Comparison of ENCODE assay signal across 13 mouse cellular contexts in the genomic region with DNA sequence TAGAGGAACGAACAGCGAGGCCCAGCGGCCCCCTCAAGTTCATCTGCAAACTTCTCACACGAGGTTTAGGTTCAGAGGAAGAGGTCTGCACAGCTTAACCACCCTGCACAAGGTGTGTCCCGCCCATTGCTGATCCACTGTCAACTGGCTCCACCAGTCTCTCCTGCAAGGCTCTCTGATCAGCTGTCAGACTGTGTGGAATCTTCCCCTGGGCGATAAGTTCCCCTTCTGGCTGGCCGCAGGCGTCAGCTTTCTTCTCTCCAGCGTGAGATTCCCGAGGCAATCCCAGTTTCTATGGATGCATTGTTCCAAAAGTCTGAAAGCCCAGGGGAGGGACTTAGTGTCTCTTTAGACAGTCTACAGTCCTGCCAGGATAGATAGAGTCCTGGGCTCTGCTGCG. TPM values are rescaled to one million over a fixed set of nuclear protein-coding genes. Genes with fewer than 3 reads are reported as not detected.
DNase-seq lines count a peak whose midpoint lies in the region; ATAC-seq and TF ChIP-seq lines count a peak whose summit lies in the region.
"Had no signal": no experiment of that assay in that cellular context is flagged by ENCODE, and none has a peak within 500 bp of the region (broad histone marks: within the 10 kb centered on the region; RNA-seq: fewer than 3 reads in every experiment).

No protein-coding gene starts in this region.

- 0 out of 2 replicates have a peak overlapping the region, but pooled peaks have one; percentile 29 for H3K9ac ChIP-seq in heart, embryonic 12.5 days
- H3K9ac ChIP-seq in neural tube, embryonic 11.5 days (ENCODE audit: low read length), result no peak overlapping the region
- H3K9ac ChIP-seq in neural tube, embryonic 15.5 days (replicated peaks), result no peak overlapping the region
- no peak overlapping the region for H3K9ac ChIP-seq in embryonic facial prominence, embryonic 14.5 days (ENCODE audit: low read depth, low read length)
- no peak overlapping the region for H3K9ac ChIP-seq in stomach, postnatal 0 days (ENCODE audit: low read length)
- H3K9ac ChIP-seq in forebrain, postnatal 0 days, result no peak overlapping the region
- H3K9ac ChIP-seq: embryonic facial prominence, embryonic 12.5 days; forebrain, embryonic 12.5 days had no signal

- no peak overlapping the region for H3K4me3 ChIP-seq in heart, embryonic 12.5 days
- no peak overlapping the region for H3K4me3 ChIP-seq in neural tube, embryonic 11.5 days (ENCODE audit: low read depth, low read length)
- H3K4me3 ChIP-seq in neural tube, embryonic 15.5 days (replicated peaks), result no peak overlapping the region
- H3K4me3 ChIP-seq in embryonic facial prominence, embryonic 14.5 days (ENCODE audit: low read depth, low read length), result no peak overlapping the region
- no peak overlapping the region for H3K4me3 ChIP-seq in stomach, postnatal 0 days (ENCODE audit: low read depth, low read length)
- no peak overlapping the region for H3K4me3 ChIP-seq in forebrain, postnatal 0 days (ENCODE audit: low read depth, low read length)
- H3K4me3 ChIP-seq: embryonic facial prominence, embryonic 12.5 days; forebrain, embryonic 12.5 days had no signal

- 0 out of 2 replicates have a peak, but pooled peaks have one; percentile 4 for TF ChIP-seq CTCF in stomach, postnatal 0 days (IDR thresholded peaks at IDR 0.05; ENCODE audit: low read depth)
- TF ChIP-seq CTCF in forebrain, postnatal 0 days (IDR thresholded peaks at IDR 0.05; ENCODE audit: low read depth), result no peak

- peaks cover 59% of the 10 kb centered on the region for H3K4me1 ChIP-seq in heart, embryonic 12.5 days (replicated peaks)
- no peaks in the 10 kb centered on the region for H3K4me1 ChIP-seq in neural tube, embryonic 11.5 days (ENCODE audit: control insufficient read depth, insufficient read depth, low read length)
- no peaks in the 10 kb centered on the region for H3K4me1 ChIP-seq in neural tube, embryonic 15.5 days
- no peaks in the 10 kb centered on the region for H3K4me1 ChIP-seq in embryonic facial prominence, embryonic 14.5 days (ENCODE audit: control insufficient read depth, insufficient read depth, low read length)
- no peaks in the 10 kb centered on the region for H3K4me1 ChIP-seq in stomach, postnatal 0 days (replicated peaks; ENCODE audit: control insufficient read depth, insufficient read depth)
- no peaks in the 10 kb centered on the region for H3K4me1 ChIP-seq in forebrain, postnatal 0 days (ENCODE audit: insufficient read depth)

- peak overlapping the region; percentile 15; the same call in 1 of the 2 replicates for H3K4me2 ChIP-seq in heart, embryonic 12.5 days
- no peak overlapping the region for H3K4me2 ChIP-seq in neural tube, embryonic 11.5 days (ENCODE audit: low read depth)
- no peak overlapping the region for H3K4me2 ChIP-seq in neural tube, embryonic 15.5 days
- H3K4me2 ChIP-seq in embryonic facial prominence, embryonic 14.5 days (ENCODE audit: low read depth, low read length), result no peak overlapping the region
- H3K4me2 ChIP-seq in stomach, postnatal 0 days (replicated peaks; ENCODE audit: low read depth), result no peak overlapping the region
- no peak overlapping the region for H3K4me2 ChIP-seq in forebrain, postnatal 0 days (ENCODE audit: low read depth)
- H3K4me2 ChIP-seq: embryonic facial prominence, embryonic 12.5 days; forebrain, embryonic 12.5 days had no signal

- ATAC-seq in heart, embryonic 12.5 days (ENCODE audit: insufficient number of reproducible peaks, low FRiP score), result no peak
- no peak for ATAC-seq in neural tube, embryonic 11.5 days (ENCODE audit: insufficient read depth, low FRiP score, low TSS enrichment)
- ATAC-seq in neural tube, embryonic 15.5 days (ENCODE audit: low FRiP score), result no peak
- no peak for ATAC-seq in embryonic facial prominence, embryonic 14.5 days (ENCODE audit: low read depth)
- no peak for ATAC-seq in stomach, postnatal 0 days (ENCODE audit: low FRiP score, low TSS enrichment)
- no peak for ATAC-seq in forebrain, postnatal 0 days

- no peaks in the 10 kb centered on the region for H3K36me3 ChIP-seq in heart, embryonic 12.5 days
- H3K36me3 ChIP-seq in neural tube, embryonic 11.5 days (ENCODE audit: control insufficient read depth, insufficient read depth, low read length), result no peaks in the 10 kb centered on the region
- H3K36me3 ChIP-seq in neural tube, embryonic 15.5 days, result no peaks in the 10 kb centered on the region
- H3K36me3 ChIP-seq in embryonic facial prominence, embryonic 14.5 days (ENCODE audit: control insufficient read depth, insufficient read depth, low read length), result no peaks in the 10 kb centered on the region
- H3K36me3 ChIP-seq in stomach, postnatal 0 days (ENCODE audit: control insufficient read depth, insufficient read depth, low read length), result no peaks in the 10 kb centered on the region
- no peaks in the 10 kb centered on the region for H3K36me3 ChIP-seq in forebrain, postnatal 0 days (ENCODE audit: insufficient read depth)
- H3K36me3 ChIP-seq: embryonic facial prominence, embryonic 12.5 days; forebrain, embryonic 12.5 days had no signal

- H3K9me3 ChIP-seq in heart, embryonic 12.5 days (replicated peaks), result no peaks in the 10 kb centered on the region
- H3K9me3 ChIP-seq in neural tube, embryonic 11.5 days (ENCODE audit: control insufficient read depth, low read length), result no peaks in the 10 kb centered on the region
- no peaks in the 10 kb centered on the region for H3K9me3 ChIP-seq in neural tube, embryonic 15.5 days (replicated peaks)
- no peaks in the 10 kb centered on the region for H3K9me3 ChIP-seq in embryonic facial prominence, embryonic 14.5 days (ENCODE audit: control insufficient read depth, low read length)
- H3K9me3 ChIP-seq in stomach, postnatal 0 days (ENCODE audit: control insufficient read depth, low read length), result no peaks in the 10 kb centered on the region
- no peaks in the 10 kb centered on the region for H3K9me3 ChIP-seq in forebrain, postnatal 0 days (ENCODE audit: low read length)
- H3K9me3 ChIP-seq: embryonic facial prominence, embryonic 12.5 days; forebrain, embryonic 12.5 days had no signal

- no peak for DNase-seq in heart, adult 18-20 months
- peak; percentile 10 for DNase-seq in neural tube, embryonic 11.5 days (ENCODE audit: low spot score)
- peak; percentile 57 for DNase-seq in embryonic facial prominence, embryonic 14.5 days (ENCODE audit: low spot score)
- no peak for DNase-seq in stomach, postnatal 0 days (ENCODE audit: low spot score)
- no peak for DNase-seq in forebrain, postnatal 0 days
- DNase-seq: adrenal gland, adult 8-10 months; cerebellum, adult 9-11 months; kidney, postnatal 36 days; lung, adult 2 months had no signal

- H3K27ac ChIP-seq in heart, embryonic 12.5 days (ENCODE audit: poor library complexity, severe bottlenecking), result peak overlapping the region; percentile 77
- H3K27ac ChIP-seq in neural tube, embryonic 11.5 days (ENCODE audit: low read depth, low read length), result no peak overlapping the region
- H3K27ac ChIP-seq in neural tube, embryonic 15.5 days (replicated peaks), result no peak overlapping the region
- H3K27ac ChIP-seq in embryonic facial prominence, embryonic 14.5 days (replicated peaks; ENCODE audit: low read depth, low read length), result 0 out of 2 replicates have a peak overlapping the region, but pooled peaks have one; percentile 7
- no peak overlapping the region for H3K27ac ChIP-seq in stomach, postnatal 0 days (replicated peaks)
- no peak overlapping the region for H3K27ac ChIP-seq in forebrain, postnatal 0 days (ENCODE audit: low read depth, low read length)
- H3K27ac ChIP-seq: embryonic facial prominence, embryonic 12.5 days; forebrain, embryonic 12.5 days had no signal

- 32% methylated on average over 11 of the region's 11 CpGs for WGBS in heart, embryonic 12.5 days
- 53% methylated on average over 11 of the region's 11 CpGs for WGBS in neural tube, embryonic 11.5 days
- WGBS in neural tube, embryonic 15.5 days, result 45% methylated on average over 11 of the region's 11 CpGs
- 34% methylated on average over 11 of the region's 11 CpGs for WGBS in embryonic facial prominence, embryonic 14.5 days
- 50% methylated on average over 11 of the region's 11 CpGs for WGBS in stomach, postnatal 0 days
- 42% methylated on average over 11 of the region's 11 CpGs for WGBS in forebrain, postnatal 0 days

- TF ChIP-seq EP300 in stomach, postnatal 0 days (optimal IDR thresholded peaks at IDR 0.05), result no peak

- no peaks in the 10 kb centered on the region for H3K27me3 ChIP-seq in heart, embryonic 12.5 days (replicated peaks)
- H3K27me3 ChIP-seq in neural tube, embryonic 11.5 days (ENCODE audit: control insufficient read depth, insufficient read depth, low read length), result no peaks in the 10 kb centered on the region
- no peaks in the 10 kb centered on the region for H3K27me3 ChIP-seq in neural tube, embryonic 15.5 days (replicated peaks)
- H3K27me3 ChIP-seq in embryonic facial prominence, embryonic 14.5 days (replicated peaks; ENCODE audit: control insufficient read depth, insufficient read depth, low read length), result no peaks in the 10 kb centered on the region
- no peaks in the 10 kb centered on the region for H3K27me3 ChIP-seq in stomach, postnatal 0 days (ENCODE audit: control insufficient read depth, insufficient read depth, low read length)
- no peaks in the 10 kb centered on the region for H3K27me3 ChIP-seq in forebrain, postnatal 0 days (ENCODE audit: insufficient read depth, low read length)
- H3K27me3 ChIP-seq: embryonic facial prominence, embryonic 12.5 days; forebrain, embryonic 12.5 days had no signal

RNA-seq across cellular contexts. Expression of gene Rbm38, which starts 38.0 kb away (rescaled TPM):
- polyA plus RNA-seq in heart, embryonic 12.5 days (2016; fragmentation: Nextera tagmentation; extraction: Ambion mirVana), result 146 and 147 TPM in 2 replicates
- 100 to 1,000 TPM; 171 to 173 TPM for total RNA-seq in heart, adult 18-20 months (2021)
- 73.6 and 74.2 TPM in 2 replicates for polyA plus RNA-seq in neural tube, embryonic 11.5 days (2014; fragmentation: Nextera tagmentation; extraction: Ambion mirVana)
- 11.5 and 22.7 TPM in 2 replicates for polyA plus RNA-seq in neural tube, embryonic 15.5 days (2015; fragmentation: Nextera tagmentation; extraction: Ambion mirVana)
- polyA plus RNA-seq in embryonic facial prominence, embryonic 14.5 days (2014; fragmentation: Nextera tagmentation; extraction: Ambion mirVana), result 40.4 and 48.1 TPM in 2 replicates
- 24.9 and 25.4 TPM in 2 replicates for polyA plus RNA-seq in stomach, postnatal 0 days (2015; fragmentation: Nextera tagmentation; extraction: Ambion mirVana)
- 5.9 and 6.6 TPM in 2 replicates for total RNA-seq in forebrain, postnatal 0 days (2014; rRNA removed)
- polyA plus RNA-seq in forebrain, postnatal 0 days (2015; fragmentation: Nextera tagmentation; extraction: Ambion mirVana), result 11.0 and 14.5 TPM in 2 replicates

RNA-seq across cellular contexts. Expression of gene Rae1, which starts 58.3 kb away (rescaled TPM):
- polyA plus RNA-seq in heart, embryonic 12.5 days (2016; fragmentation: Nextera tagmentation; extraction: Ambion mirVana), result 102 and 103 TPM in 2 replicates
- total RNA-seq in heart, adult 18-20 months (2021), result 10 to 100 TPM; 21.5 to 21.8 TPM
- 137 and 140 TPM in 2 replicates for polyA plus RNA-seq in neural tube, embryonic 11.5 days (2014; fragmentation: Nextera tagmentation; extraction: Ambion mirVana)
- polyA plus RNA-seq in neural tube, embryonic 15.5 days (2015; fragmentation: Nextera tagmentation; extraction: Ambion mirVana), result 109 and 117 TPM in 2 replicates
- 110 and 120 TPM in 2 replicates for polyA plus RNA-seq in embryonic facial prominence, embryonic 14.5 days (2014; fragmentation: Nextera tagmentation; extraction: Ambion mirVana)
- polyA plus RNA-seq in stomach, postnatal 0 days (2015; fragmentation: Nextera tagmentation; extraction: Ambion mirVana), result 66.8 and 68.7 TPM in 2 replicates
- total RNA-seq in forebrain, postnatal 0 days (2014; rRNA removed), result 103 and 108 TPM in 2 replicates
- 150 and 161 TPM in 2 replicates for polyA plus RNA-seq in forebrain, postnatal 0 days (2015; fragmentation: Nextera tagmentation; extraction: Ambion mirVana)

Comparison
In these comparisons a context has a peak if more than half of its experiments do, and no peak if none do; other contexts are left out.
1. H3K27ac ChIP-seq: peak in heart, embryonic 12.5 days (single experiment) and embryonic facial prominence, embryonic 14.5 days (single experiment); none in neural tube, embryonic 11.5 days (single experiment), neural tube, embryonic 15.5 days (single experiment), stomach, postnatal 0 days (single experiment) and forebrain, postnatal 0 days (single experiment).
2. DNase-seq: peak in neural tube, embryonic 11.5 days (single experiment) and embryonic facial prominence, embryonic 14.5 days (single experiment); none in heart, adult 18-20 months (0 of 2), stomach, postnatal 0 days (single experiment) and forebrain, postnatal 0 days (single experiment).